10 mouse cellular contexts compared by ENCODE assay signal in the genomic region with DNA sequence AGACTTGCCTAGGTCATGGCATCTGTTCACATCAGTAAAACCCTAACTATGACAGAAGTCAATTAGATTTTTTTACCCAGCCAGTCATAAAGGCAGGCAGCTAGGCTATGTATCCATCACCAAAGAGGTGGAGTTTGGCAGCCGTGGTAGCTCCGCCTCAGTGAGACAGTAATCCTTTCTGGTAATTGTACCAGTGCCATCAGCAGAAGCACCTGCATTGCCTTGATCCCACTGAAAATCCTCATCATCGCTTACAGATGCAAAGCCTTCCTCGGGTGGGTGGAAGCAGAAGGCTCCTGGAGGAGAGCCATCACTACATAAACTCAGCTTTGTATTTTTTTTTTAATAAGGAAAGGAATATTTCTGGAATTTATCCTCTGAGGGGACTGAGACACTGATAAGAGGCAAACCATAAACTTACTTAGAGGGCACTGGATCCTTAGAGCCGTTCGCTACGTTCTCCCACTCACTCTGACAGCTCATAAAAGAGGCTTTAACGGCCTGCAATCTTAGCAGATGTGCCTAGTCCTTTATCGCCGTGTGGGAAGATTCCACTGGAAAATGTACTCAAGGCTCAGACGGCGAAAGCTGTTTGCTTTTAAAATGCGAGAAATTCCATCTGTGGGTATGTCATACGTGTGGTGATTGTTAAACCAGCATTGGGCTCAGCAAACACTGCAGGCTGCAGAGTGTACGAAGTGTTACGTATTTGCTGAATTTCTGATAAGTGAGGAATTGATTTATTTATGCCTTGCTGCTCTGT.
DNase-seq lines count a peak whose midpoint lies in the region; ATAC-seq and TF ChIP-seq lines count a peak whose summit lies in the region.
"Had no signal": no experiment of that assay in that cellular context is flagged by ENCODE, and none has a peak within 500 bp of the region (broad histone marks: within the 10 kb centered on the region; RNA-seq: fewer than 3 reads in every experiment).

No protein-coding gene starts in this region.

- H3K4me3 ChIP-seq in C2C12 (ENCODE audit: insufficient read depth, poor library complexity, severe bottlenecking): no peak overlapping the region
- H3K4me3 ChIP-seq in heart, embryonic 14.5 days (ENCODE audit: control insufficient read depth in 1 of 2, insufficient read depth in 1 of 2, low read depth in 1 of 2, low read length in 2 of 2): no peak overlapping the region
- no peak overlapping the region for H3K4me3 ChIP-seq in limb, embryonic 15.5 days
- H3K4me3 ChIP-seq: embryonic facial prominence, embryonic 12.5 days; midbrain, embryonic 12.5 days had no signal

- peak overlapping the region; percentile 21; the same call in 1 of the 2 replicates for H3K9ac ChIP-seq in heart, embryonic 14.5 days (ENCODE audit: low read length)
- no peak overlapping the region for H3K9ac ChIP-seq in limb, embryonic 15.5 days
- H3K9ac ChIP-seq: embryonic facial prominence, embryonic 12.5 days; midbrain, embryonic 12.5 days had no signal

- WGBS in heart, embryonic 14.5 days: 58% methylated on average over 16 of the region's 16 CpGs
- WGBS in limb, embryonic 15.5 days: 27% methylated on average over 16 of the region's 16 CpGs

- H3K27me3 ChIP-seq in C2C12 (ENCODE audit: control insufficient read depth, insufficient read depth, insufficient read length): no peaks in the 10 kb centered on the region
- no peaks in the 10 kb centered on the region for H3K27me3 ChIP-seq in heart, embryonic 14.5 days (ENCODE audit: control insufficient read depth, insufficient read depth, low read length)
- H3K27me3 ChIP-seq in limb, embryonic 15.5 days: no peaks in the 10 kb centered on the region
- H3K27me3 ChIP-seq: embryonic facial prominence, embryonic 12.5 days; midbrain, embryonic 12.5 days had no signal

- 0 out of 2 replicates have a peak overlapping the region, but pooled peaks have one; percentile 5 for H3K4me2 ChIP-seq in heart, embryonic 14.5 days (ENCODE audit: low read length)
- no peak overlapping the region for H3K4me2 ChIP-seq in limb, embryonic 15.5 days
- H3K4me2 ChIP-seq: embryonic facial prominence, embryonic 12.5 days; midbrain, embryonic 12.5 days had no signal

- H3K36me3 ChIP-seq in C2C12 (ENCODE audit: control insufficient read depth, insufficient read depth): peaks cover 62% of the 10 kb centered on the region
- H3K36me3 ChIP-seq in heart, embryonic 14.5 days (ENCODE audit: control insufficient read depth, insufficient read depth, low read length): peaks cover 37% of the 10 kb centered on the region
- H3K36me3 ChIP-seq in limb, embryonic 15.5 days: peaks cover 28% of the 10 kb centered on the region; the same call in 1 of the 2 replicates
- H3K36me3 ChIP-seq: midbrain, embryonic 12.5 days had no signal

- DNase-seq in frontal cortex, postnatal 10 days (ENCODE audit: low spot score in 2 of 2): no peak
- no peak for DNase-seq in urinary bladder, postnatal 25 days (ENCODE audit: low spot score)
- no peak for DNase-seq in liver

- H3ac ChIP-seq in C2C12 (ENCODE audit: control insufficient read depth, insufficient read length, low read depth): no peak overlapping the region

- peaks cover 7% of the 10 kb centered on the region; the same call in 1 of the 2 replicates for H3K9me3 ChIP-seq in heart, embryonic 14.5 days (ENCODE audit: control insufficient read depth, low read length)
- H3K9me3 ChIP-seq in limb, embryonic 15.5 days: no peaks in the 10 kb centered on the region
- H3K9me3 ChIP-seq: embryonic facial prominence, embryonic 12.5 days; midbrain, embryonic 12.5 days had no signal

- no peak for TF ChIP-seq CTCF in C2C12 (IDR thresholded peaks at IDR 0.05; ENCODE audit: control insufficient read depth, insufficient read depth, insufficient read length)

- ATAC-seq in frontal cortex, adult (ENCODE audit: low TSS enrichment): peak; percentile 69
- ATAC-seq in heart, embryonic 14.5 days (ENCODE audit: insufficient number of reproducible peaks, insufficient read depth, low FRiP score, low read depth): no peak
- peak; percentile 67; the same call in 1 of the 2 replicates for ATAC-seq in limb, embryonic 15.5 days (ENCODE audit: insufficient number of reproducible peaks, low FRiP score, low TSS enrichment, low read depth)
- ATAC-seq in megakaryocyte, adult 5-6 weeks (ENCODE audit: poor library complexity, severe bottlenecking): no peak

- H3K4me1 ChIP-seq in heart, embryonic 14.5 days (ENCODE audit: control insufficient read depth in 2 of 2, insufficient read depth in 2 of 2, low read length in 2 of 2): peaks cover 4 to 14% of the 10 kb centered on the region in 2 experiments
- H3K4me1 ChIP-seq in limb, embryonic 15.5 days: peaks cover 21% of the 10 kb centered on the region
- H3K4me1 ChIP-seq: embryonic facial prominence, embryonic 12.5 days; midbrain, embryonic 12.5 days had no signal

- no peaks in the 10 kb centered on the region for H3K79me3 ChIP-seq in C2C12 (ENCODE audit: low read depth)

- H3K79me2 ChIP-seq in C2C12 (ENCODE audit: control insufficient read depth, insufficient read depth): peaks cover under 1% of the 10 kb centered on the region

- peak overlapping the region; percentile 58 to 63 for H3K27ac ChIP-seq in heart, embryonic 14.5 days (replicated peaks in 1 of 2; ENCODE audit: control insufficient read depth in 1 of 2, insufficient read depth in 1 of 2, low read depth in 2 of 2, low read length in 2 of 2)
- peak overlapping the region; percentile 57 for H3K27ac ChIP-seq in limb, embryonic 15.5 days
- H3K27ac ChIP-seq: embryonic facial prominence, embryonic 12.5 days; midbrain, embryonic 12.5 days had no signal

TF ChIP-seq in C2C12, 6 proteins besides CTCF, POLR2A, EP300 and RAD21:
- TF ChIP-seq MYOD1 (IDR thresholded peaks at IDR 0.05; ENCODE audit: control insufficient read depth, insufficient read length, low read depth): peak; percentile 5
- no peak for TF ChIP-seq MYOG (IDR thresholded peaks at IDR 0.05; ENCODE audit: control insufficient read depth, extremely low read depth, insufficient read length)
TF ChIP-seq in C2C12: peak in this region for 1.

Comparison
In these comparisons a context has a peak if more than half of its experiments do, and no peak if none do; other contexts are left out.
1. ATAC-seq: peak in frontal cortex, adult (single experiment) and limb, embryonic 15.5 days (single experiment); none in heart, embryonic 14.5 days (single experiment) and megakaryocyte, adult 5-6 weeks (single experiment).